Mouse (Mus musculus): ENCODE results near the gene Cacna2d3. TPM values are rescaled to one million over a fixed set of nuclear protein-coding genes. Genes with fewer than 3 reads are reported as not detected.

The Cacna2d3 gene
- not detected for total RNA-seq (2023)

GRCm38 (mm10) chr14:29721488-29722385 is at the start of gene Cacna2d3:
Gene Cacna2d3, minus strand, starts transcription at chr14:29721864.

GRCm38 (mm10) chr14:29017883-29018282 is 703.8 kb downstream of the Cacna2d3 start, which contains the start of gene Lrtm1:
Gene Lrtm1, plus strand, starts transcription at chr14:29018208.

Other genes with a start within 250 kb of the Cacna2d3 start
- 164 TPM for gene Selenok, start 246.4 kb upstream of the Cacna2d3 start, total RNA-seq (2023)